Mouse (Mus musculus) embryonic facial prominence, embryonic 11.5 days (tissue): Measurements from ENCODE around the gene Far2. TPM values are rescaled to one million over a fixed set of nuclear protein-coding genes. Genes with fewer than 3 reads are reported as not detected.

Experiments used
- ATAC-seq: fragments of 200-750 bp; cut with Nextera tagmentation; replicated peaks from 2 replicates; pipeline ENCODE4 v1.8.0; 2017; ENCODE audit warnings: low read depth; ENCODE audit not compliant: insufficient number of reproducible peaks, low FRiP score, low TSS enrichment
- DNase-seq: peaks from one replicate; pipeline ENCODE4 v3.0.0-alpha.2; 2015; ENCODE audit warnings: low spot score
- H3K27ac ChIP-seq: fragments of 300-500 bp; sonication (generic); replicated peaks from 2 replicates; pipeline ENCODE4 v1.5.1; 2014; ENCODE audit warnings: mild to moderate bottlenecking, low read depth, low read length, control low read depth
- H3K27me3 ChIP-seq: fragments of 300-500 bp; sonication (generic); 2 replicates; pipeline ENCODE4 v1.6.1; 2014; ENCODE audit warnings: mild to moderate bottlenecking, low read length, moderate library complexity, mixed read lengths; ENCODE audit not compliant: control insufficient read depth, insufficient read depth
- H3K36me3 ChIP-seq: fragments of 300-500 bp; sonication (generic); replicated peaks from 2 replicates; pipeline ENCODE4 v1.6.1; 2014; ENCODE audit warnings: low read depth, mild to moderate bottlenecking, low read length, moderate library complexity, mixed read lengths; ENCODE audit not compliant: control insufficient read depth, insufficient read depth
- H3K4me1 ChIP-seq: fragments of 300-500 bp; sonication (generic); 2 replicates; pipeline ENCODE4 v1.6.1; 2014; ENCODE audit warnings: low read length, mixed read lengths; ENCODE audit not compliant: control insufficient read depth, insufficient read depth
- H3K4me2 ChIP-seq: fragments of 300-500 bp; sonication (generic); 2 replicates; pipeline ENCODE4 v1.6.1; 2014; ENCODE audit warnings: low read depth, mild to moderate bottlenecking, control low read depth, low read length, moderate library complexity
- H3K4me3 ChIP-seq: fragments of 300-500 bp; sonication (generic); 2 replicates; pipeline ENCODE4 v1.5.1; 2014; ENCODE audit warnings: low read depth, low read length, control low read depth
- H3K9ac ChIP-seq: fragments of 300-500 bp; sonication (generic); replicated peaks from 2 replicates; pipeline ENCODE4 v1.6.1; 2014; ENCODE audit warnings: mild to moderate bottlenecking, control low read depth, low read length
- H3K9me3 ChIP-seq: fragments of 300-500 bp; sonication (generic); replicated peaks from 2 replicates; pipeline ENCODE4 v1.6.1; 2016; ENCODE audit warnings: mild to moderate bottlenecking, low read length, inconsistent platforms, mixed read lengths; ENCODE audit not compliant: control insufficient read depth
- WGBS: fragments of 180-500 bp; shearing (Covaris S2); extraction: QIAGEN DNeasy Blood & Tissue Kit; methylation state at CpG from one replicate; pipeline ENCODE4 v1.1.7; 2014; 5-methylcytosine and 5-hydroxymethylcytosine counted together
- polyA plus RNA-seq: library from polyadenylated mRNA; unstranded; fragments of >200 nt; fragmentation: Nextera tagmentation; extraction: Ambion mirVana; gene quantifications from 2 replicates; pipeline ENCODE4 v1.2.1, GENCODE M21; 2014

Far2 gene
- polyA plus RNA-seq, 1 experiment from 2014 or later = 2.4 TPM

DNA sequence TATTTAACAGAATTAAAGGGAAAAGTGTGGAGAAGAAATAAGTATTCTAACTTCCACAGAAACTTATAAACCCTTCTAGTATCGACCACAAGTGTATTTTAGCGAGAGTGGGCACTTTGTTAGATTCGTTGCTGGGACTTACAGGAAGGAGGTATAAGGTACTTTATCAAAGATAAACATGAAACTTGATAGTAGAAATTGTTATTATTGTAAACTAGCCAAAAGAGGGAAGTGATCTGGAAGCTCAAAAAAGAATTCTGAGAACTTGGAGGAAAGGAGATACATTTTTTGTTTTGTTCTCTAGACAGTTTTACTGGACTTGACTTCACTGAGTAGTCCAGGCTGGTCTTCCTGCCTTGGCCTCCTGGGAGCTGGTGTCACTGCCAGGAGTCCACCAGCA lies 125.8 kb downstream of the Far2 start:
- 90% methylated on average over 3 of the region's 3 CpGs for WGBS
- Histone ChIP-seq H3K36me3 (no peaks in the 10 kb centered on the region), H3K9me3 (no peaks in the 10 kb centered on the region), H3K4me1 (no peaks in the 10 kb centered on the region), H3K27ac (no peak overlapping the region), H3K4me3 (no peak overlapping the region), H3K4me2 (no peak overlapping the region), H3K27me3 (no peaks in the 10 kb centered on the region), H3K9ac (no peak overlapping the region)
- ATAC-seq = no peak
- DNase-seq = no peak

DNA sequence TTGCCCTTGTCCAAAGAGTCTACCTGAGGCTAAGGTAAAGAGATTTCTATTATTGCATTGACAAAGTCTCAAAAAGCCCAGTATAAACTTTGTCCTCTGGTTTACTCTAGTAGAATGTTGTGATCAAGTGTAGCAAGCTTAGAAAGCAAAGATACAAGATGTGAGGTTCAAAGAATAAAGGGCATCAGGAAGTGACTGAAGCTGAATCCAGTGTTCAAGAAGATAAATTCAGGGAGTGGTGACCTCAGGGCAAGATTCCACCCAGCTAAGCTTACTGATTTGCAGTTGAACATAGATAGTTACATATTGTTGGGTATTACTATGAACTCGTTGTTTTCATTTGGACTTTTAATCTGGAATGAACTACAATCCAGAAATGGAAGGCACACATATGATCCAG lies 138.6 kb downstream of the Far2 start:
- 92% methylated on average over 1 of the region's 1 CpGs for WGBS
- ATAC-seq = no peak
- no peak overlapping the region for H3K27ac ChIP-seq
- no peaks in the 10 kb centered on the region for H3K9me3 ChIP-seq
- no peaks in the 10 kb centered on the region for H3K27me3 ChIP-seq
- H3K4me1 ChIP-seq = no peaks in the 10 kb centered on the region
- H3K9ac ChIP-seq = no peak overlapping the region
- H3K36me3 ChIP-seq = peaks cover 3% of the 10 kb centered on the region
- H3K4me2 ChIP-seq = no peak overlapping the region
- DNase-seq = no peak
- no peak overlapping the region for H3K4me3 ChIP-seq

DNA sequence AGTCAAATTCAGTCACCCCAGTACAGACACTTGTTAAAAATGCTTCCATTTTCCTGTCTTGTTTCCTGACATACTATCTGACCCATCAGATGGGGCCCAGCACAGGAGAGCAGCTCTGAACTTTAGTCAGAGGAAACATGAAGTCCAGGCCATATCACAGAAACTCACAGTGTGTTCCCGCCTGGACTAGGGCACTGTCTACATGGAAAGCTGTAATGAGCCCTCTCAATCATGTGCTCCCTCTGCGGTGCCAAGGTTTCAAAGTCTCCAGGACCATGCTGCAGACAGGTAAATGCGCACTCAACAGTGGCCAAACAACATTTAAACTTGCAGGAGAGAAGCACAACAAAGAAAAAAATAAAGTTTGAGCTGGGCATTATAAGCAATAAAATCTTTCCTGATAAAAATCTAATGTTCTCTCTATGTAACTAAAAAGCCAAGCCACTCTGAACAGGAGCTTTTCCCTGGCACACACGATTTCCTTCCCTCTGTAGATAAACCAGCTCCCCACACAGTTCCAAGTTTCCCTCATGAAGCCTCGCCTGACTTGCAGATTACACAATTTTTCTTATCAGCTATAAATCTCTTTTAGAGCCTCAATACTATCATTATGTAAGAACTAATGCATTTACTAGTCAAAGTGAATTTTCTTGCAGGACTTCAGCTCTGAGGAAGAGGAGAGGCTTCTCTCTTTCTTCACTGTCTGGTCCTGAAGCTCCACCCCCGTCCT lies 147.1 kb downstream of the Far2 start:
- no peak for ATAC-seq
- H3K4me3 ChIP-seq = no peak overlapping the region
- no peak for DNase-seq

DNA sequence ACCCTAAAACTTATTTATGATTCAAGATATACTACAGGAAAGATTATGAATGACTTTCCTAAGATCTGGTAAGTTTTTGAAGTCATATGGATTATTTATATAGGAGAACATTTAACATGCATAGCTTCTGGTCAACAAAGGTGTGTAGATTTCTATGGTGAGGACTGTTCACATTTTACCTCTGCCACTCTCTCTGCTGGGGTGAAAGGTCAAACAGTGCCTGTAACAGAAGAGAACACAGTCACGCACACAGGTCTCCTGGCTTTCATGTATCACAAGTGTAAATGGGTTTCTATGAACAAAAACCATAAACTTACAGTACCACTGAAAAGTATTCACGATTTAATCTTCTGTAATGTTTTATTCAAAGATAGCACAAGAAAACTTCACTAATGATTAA lies 152.1 kb downstream of the Far2 start:
- Histone ChIP-seq H3K27me3 (no peaks in the 10 kb centered on the region), H3K9me3 (no peaks in the 10 kb centered on the region), H3K4me1 (no peaks in the 10 kb centered on the region), H3K36me3 (peaks cover 3% of the 10 kb centered on the region; the same call in 1 of the 2 replicates), H3K4me3 (no peak overlapping the region), H3K9ac (no peak overlapping the region), H3K27ac (no peak overlapping the region), H3K4me2 (no peak overlapping the region)
- WGBS = 87% methylated on average over 2 of the region's 2 CpGs
- ATAC-seq (no peak), DNase-seq (no peak)

More for the DNA sequence above, 147.1 kb downstream of the Far2 start:
- no peaks in the 10 kb centered on the region for H3K9me3 ChIP-seq
- WGBS = 90% methylated on average over 6 of the region's 6 CpGs
- H3K9ac ChIP-seq = no peak overlapping the region
- H3K4me1 ChIP-seq = no peaks in the 10 kb centered on the region
- H3K27me3 ChIP-seq = no peaks in the 10 kb centered on the region
- H3K36me3 ChIP-seq = peaks cover 3% of the 10 kb centered on the region; the same call in 1 of the 2 replicates
- H3K27ac ChIP-seq = no peak overlapping the region
- H3K4me2 ChIP-seq = no peak overlapping the region

DNA sequence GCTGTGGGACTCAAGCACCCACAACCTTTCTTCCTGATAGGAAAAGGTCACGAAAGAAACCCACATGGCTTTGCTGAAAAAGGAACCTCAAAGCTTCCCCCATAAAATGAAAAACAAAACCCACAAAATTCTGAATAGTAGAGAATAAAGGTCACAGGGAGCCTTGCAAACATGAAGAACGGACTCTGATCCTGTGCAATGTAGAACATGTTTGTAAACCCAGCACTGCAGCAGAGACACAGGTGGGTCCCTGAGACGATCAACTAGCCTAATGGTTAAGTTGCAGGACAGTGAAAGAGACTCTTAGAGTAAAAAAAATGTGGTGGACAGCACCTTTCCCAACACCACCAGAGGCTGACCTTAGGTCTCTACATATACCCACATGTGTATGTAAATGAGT lies 152.7 kb downstream of the Far2 start:
- DNase-seq = no peak
- Histone ChIP-seq H3K27ac (no peak overlapping the region), H3K27me3 (no peaks in the 10 kb centered on the region), H3K4me3 (no peak overlapping the region), H3K36me3 (no peaks in the 10 kb centered on the region; the same call in 1 of the 2 replicates), H3K4me1 (no peaks in the 10 kb centered on the region), H3K9ac (no peak overlapping the region), H3K9me3 (no peaks in the 10 kb centered on the region), H3K4me2 (no peak overlapping the region)
- WGBS = 87% methylated on average over 3 of the region's 3 CpGs
- ATAC-seq = no peak

GRCm38 (mm10) chr6:148205134-148205533 lies 158.1 kb downstream of the Far2 start:
- no peaks in the 10 kb centered on the region for H3K4me1 ChIP-seq
- H3K9me3 ChIP-seq = no peaks in the 10 kb centered on the region
- no peak overlapping the region for H3K9ac ChIP-seq
- no peak overlapping the region for H3K27ac ChIP-seq
- H3K4me2 ChIP-seq = no peak overlapping the region
- H3K4me3 ChIP-seq = no peak overlapping the region
- no peak for DNase-seq
- no peak for ATAC-seq
- no peaks in the 10 kb centered on the region for H3K27me3 ChIP-seq
- H3K36me3 ChIP-seq = no peaks in the 10 kb centered on the region; the same call in 1 of the 2 replicates
- WGBS = 76% methylated on average over 1 of the region's 1 CpGs

- no peaks in the 10 kb centered on the region for H3K4me1 ChIP-seq
These were observed 160.5 kb downstream of the Far2 start for GRCm38 (mm10) chr6:148207522-148207921.

GRCm38 (mm10) chr6:148211391-148211876 lies 164.4 kb downstream of the Far2 start:
- Histone ChIP-seq H3K27ac (peak overlapping the region; percentile 53; the same call in 1 of the 2 replicates), H3K27me3 (no peaks in the 10 kb centered on the region), H3K9ac (peak overlapping the region; percentile 95), H3K9me3 (no peaks in the 10 kb centered on the region), H3K4me3 (peak overlapping the region; percentile 90), H3K4me2 (peak overlapping the region; percentile 59), H3K4me1 (no peaks in the 10 kb centered on the region), H3K36me3 (no peaks in the 10 kb centered on the region)
- DNase-seq (peak; percentile 16), ATAC-seq (peak; percentile 74)
- under 1% methylated on average over 46 of the region's 51 CpGs for WGBS

More at GRCm38 (mm10) chr6:148207522-148207921, 160.5 kb downstream of the Far2 start:
- Histone ChIP-seq H3K9ac (no peak overlapping the region), H3K36me3 (no peaks in the 10 kb centered on the region; the same call in 1 of the 2 replicates), H3K27ac (no peak overlapping the region), H3K4me2 (no peak overlapping the region), H3K27me3 (no peaks in the 10 kb centered on the region), H3K9me3 (no peaks in the 10 kb centered on the region), H3K4me3 (no peak overlapping the region)
- DNase-seq = no peak
- ATAC-seq = no peak
- 84% methylated on average over 1 of the region's 1 CpGs for WGBS
